Mouse (Mus musculus) hindbrain, embryonic 16.5 days (tissue): Measurements from ENCODE around the gene Nfyb. TPM values are rescaled to one million over a fixed set of nuclear protein-coding genes. Genes with fewer than 3 reads are reported as not detected.

Source experiments
- ATAC-seq: fragments of 200-750 bp; cut with Nextera tagmentation; 2 replicates; pipeline ENCODE4 v1.8.0; 2017; ENCODE audit warnings: moderate TSS enrichment, moderate library complexity
- H3K27ac ChIP-seq: fragments of 300-500 bp; sonication (generic); 2 replicates; pipeline ENCODE4 v1.5.1; 2014; ENCODE audit warnings: low read depth, mild to moderate bottlenecking, control low read depth, low read length, moderate library complexity
- H3K27me3 ChIP-seq: fragments of 300-500 bp; sonication (generic); replicated peaks from 2 replicates; pipeline ENCODE4 v1.6.1; 2014; ENCODE audit warnings: low read length; ENCODE audit not compliant: control insufficient read depth, insufficient read depth
- H3K36me3 ChIP-seq: fragments of 300-500 bp; sonication (generic); 2 replicates; pipeline ENCODE4 v1.6.1; 2014; ENCODE audit warnings: mild to moderate bottlenecking, low read length, moderate library complexity, mixed read lengths; ENCODE audit not compliant: control insufficient read depth, insufficient read depth
- H3K4me1 ChIP-seq: fragments of 300-500 bp; sonication (generic); 2 replicates; pipeline ENCODE4 v1.6.1; 2014; ENCODE audit warnings: low read depth, low read length; ENCODE audit not compliant: control insufficient read depth, insufficient read depth
- H3K4me2 ChIP-seq: fragments of 300-500 bp; sonication (generic); 2 replicates; pipeline ENCODE4 v1.6.1; 2014; ENCODE audit warnings: mild to moderate bottlenecking, low read length, control low read depth, moderate library complexity
- H3K4me3 ChIP-seq: fragments of 300-500 bp; sonication (generic); 2 replicates; pipeline ENCODE4 v1.5.1; 2014; ENCODE audit warnings: mild to moderate bottlenecking, low read length, control low read depth, moderate library complexity
- H3K9ac ChIP-seq: fragments of 300-500 bp; sonication (generic); 2 replicates; pipeline ENCODE4 v1.6.1; 2014; ENCODE audit warnings: low read depth, mild to moderate bottlenecking, control low read depth, low read length, moderate library complexity
- H3K9me3 ChIP-seq: fragments of 300-500 bp; sonication (generic); 2 replicates; pipeline ENCODE4 v1.6.1; 2014; ENCODE audit warnings: mild to moderate bottlenecking, low read length, moderate library complexity; ENCODE audit not compliant: control insufficient read depth
- WGBS: fragments of 180-500 bp; shearing (Covaris S2); extraction: QIAGEN DNeasy Blood & Tissue Kit; methylation state at CpG from one replicate; pipeline ENCODE4 v1.1.7; 2014; 5-methylcytosine and 5-hydroxymethylcytosine counted together
- polyA plus RNA-seq: library from polyadenylated mRNA; unstranded; fragments of >200 nt; fragmentation: Nextera tagmentation; extraction: Ambion mirVana; gene quantifications from 2 replicates; pipeline ENCODE4 v1.2.1, GENCODE M21; 2015

Nfyb gene
- polyA plus RNA-seq, 1 experiment from 2014 or later = 37.3 TPM

GRCm38 (mm10) chr10:82771595-82772170 lies 7.7 kb upstream of the Nfyb start:
- Histone ChIP-seq H3K9me3 (no peaks in the 10 kb centered on the region), H3K27ac (no peak overlapping the region)
- ATAC-seq = peak; percentile 61

GRCm38 (mm10) chr10:82770713-82771112 lies 6.8 kb upstream of the Nfyb start:
- Histone ChIP-seq H3K4me1 (no peaks in the 10 kb centered on the region), H3K9ac (no peak overlapping the region), H3K4me2 (no peak overlapping the region), H3K27ac (no peak overlapping the region), H3K36me3 (no peaks in the 10 kb centered on the region), H3K27me3 (no peaks in the 10 kb centered on the region), H3K9me3 (no peaks in the 10 kb centered on the region), H3K4me3 (no peak overlapping the region)
- no peak for ATAC-seq
- WGBS = 79% methylated on average over 2 of the region's 2 CpGs

More at GRCm38 (mm10) chr10:82771595-82772170, 7.7 kb upstream of the Nfyb start:
- no peaks in the 10 kb centered on the region for H3K4me1 ChIP-seq
- no peaks in the 10 kb centered on the region for H3K36me3 ChIP-seq
- no peak overlapping the region for H3K9ac ChIP-seq
- no peak overlapping the region for H3K4me2 ChIP-seq
- 60% methylated on average over 9 of the region's 9 CpGs for WGBS
- no peak overlapping the region for H3K4me3 ChIP-seq
- no peaks in the 10 kb centered on the region for H3K27me3 ChIP-seq

GRCm38 (mm10) chr10:82768901-82769300 lies 5.0 kb upstream of the Nfyb start:
- H3K9ac ChIP-seq = no peak overlapping the region

GRCm38 (mm10) chr10:82762756-82763681 lies 925 bp downstream of the Nfyb start:
- H3K4me1 ChIP-seq = peaks cover 29% of the 10 kb centered on the region
- ATAC-seq = peak; percentile 31
- no peaks in the 10 kb centered on the region for H3K27me3 ChIP-seq
- peak overlapping the region; percentile 83 for H3K4me2 ChIP-seq
- 0 out of 2 replicates have a peak, but pooled peaks cover 5% of the 10 kb centered on the region for H3K36me3 ChIP-seq
- peak overlapping the region; percentile 99 for H3K9ac ChIP-seq
- under 1% methylated on average over 21 of the region's 48 CpGs for WGBS
- peak overlapping the region; percentile 93 for H3K4me3 ChIP-seq
- H3K9me3 ChIP-seq = no peaks in the 10 kb centered on the region
- peak overlapping the region; percentile 99 for H3K27ac ChIP-seq

More at GRCm38 (mm10) chr10:82768901-82769300, 5.0 kb upstream of the Nfyb start:
- Histone ChIP-seq H3K27ac (no peak overlapping the region), H3K27me3 (no peaks in the 10 kb centered on the region), H3K9me3 (no peaks in the 10 kb centered on the region), H3K4me3 (no peak overlapping the region), H3K4me1 (peaks cover 4% of the 10 kb centered on the region; the same call in 1 of the 2 replicates), H3K36me3 (no peaks in the 10 kb centered on the region), H3K4me2 (no peak overlapping the region)
- no peak for ATAC-seq
- 24% methylated on average over 9 of the region's 9 CpGs for WGBS

- no peaks in the 10 kb centered on the region for H3K27me3 ChIP-seq
- ATAC-seq = no peak
- no peaks in the 10 kb centered on the region for H3K9me3 ChIP-seq
- H3K36me3 ChIP-seq = peaks cover 14% of the 10 kb centered on the region
- no peak overlapping the region for H3K27ac ChIP-seq
- H3K4me2 ChIP-seq = peak overlapping the region; percentile 48
- H3K9ac ChIP-seq = no peak overlapping the region; the same call in 1 of the 2 replicates
- 62% methylated on average over 9 of the region's 9 CpGs for WGBS
- peaks cover 29% of the 10 kb centered on the region for H3K4me1 ChIP-seq
- no peak overlapping the region; the same call in 1 of the 2 replicates for H3K4me3 ChIP-seq
Observed at GRCm38 (mm10) chr10:82761037-82761811, 2.7 kb downstream of the Nfyb start.

- WGBS = 91% methylated on average over 5 of the region's 5 CpGs
- Histone ChIP-seq H3K27me3 (no peaks in the 10 kb centered on the region), H3K9ac (no peak overlapping the region), H3K27ac (no peak overlapping the region), H3K9me3 (no peaks in the 10 kb centered on the region), H3K4me2 (no peak overlapping the region; the same call in 1 of the 2 replicates), H3K36me3 (peaks cover 26% of the 10 kb centered on the region), H3K4me1 (peaks cover 29% of the 10 kb centered on the region), H3K4me3 (no peak overlapping the region)
- no peak for ATAC-seq
Observed at GRCm38 (mm10) chr10:82759706-82760105, 4.2 kb downstream of the Nfyb start.

- Histone ChIP-seq H3K9me3 (no peaks in the 10 kb centered on the region), H3K4me2 (no peak overlapping the region), H3K36me3 (peaks cover 30% of the 10 kb centered on the region), H3K27me3 (no peaks in the 10 kb centered on the region), H3K9ac (no peak overlapping the region), H3K4me3 (no peak overlapping the region), H3K4me1 (peaks cover 25% of the 10 kb centered on the region), H3K27ac (no peak overlapping the region)
- WGBS = 97% methylated on average over 3 of the region's 3 CpGs
- ATAC-seq = no peak
Observed at GRCm38 (mm10) chr10:82758878-82759277, 5.1 kb downstream of the Nfyb start.

GRCm38 (mm10) chr10:82758368-82758767 lies 5.6 kb downstream of the Nfyb start:
- 69% methylated on average over 6 of the region's 6 CpGs for WGBS
- Histone ChIP-seq H3K4me3 (no peak overlapping the region), H3K4me2 (no peak overlapping the region), H3K9me3 (no peaks in the 10 kb centered on the region), H3K27ac (no peak overlapping the region), H3K36me3 (peaks cover 35% of the 10 kb centered on the region), H3K4me1 (peaks cover 25% of the 10 kb centered on the region), H3K9ac (no peak overlapping the region), H3K27me3 (no peaks in the 10 kb centered on the region)
- no peak for ATAC-seq
